Mouse (Mus musculus) monocyte, adult 5-6 weeks (primary cell): Measurements from ENCODE around the gene Lrig2. TPM values are rescaled to one million over a fixed set of nuclear protein-coding genes. Genes with fewer than 3 reads are reported as not detected.
"Not testable (repeated sequence)": the region's sequence is repeated elsewhere in the genome, so short reads cannot be mapped to it uniquely, and the experiment has no call there.

Source experiments
- ATAC-seq: fragments of 153-309, 156-312 bp; replicated peaks from 2 replicates; pipeline ENCODE4 v1.8.0; 2017; ENCODE audit warnings: mild to moderate bottlenecking; ENCODE audit not compliant: low TSS enrichment, insufficient number of reproducible peaks, severe bottlenecking, poor library complexity, low FRiP score
- total RNA-seq: library from RNA; stranded (forward); fragments of 200-1000, 200-491, 200-594 nt; gene quantifications from 3 replicates; pipeline ENCODE4 v1.2.3, GENCODE M21; 2017

Gene Lrig2
- total RNA-seq, 1 experiment from 2014 or later = 25.6 TPM

GRCm38 (mm10) chr3:104441870-104442283 is 69.8 kb downstream of the Lrig2 start:
- peak; percentile 95 for ATAC-seq

- no peak for ATAC-seq
Measured at GRCm38 (mm10) chr3:104441435-104441834, 70.3 kb downstream of the Lrig2 start.

- ATAC-seq = no peak
Measured at GRCm38 (mm10) chr3:104438777-104439176, 72.9 kb downstream of the Lrig2 start.

GRCm38 (mm10) chr3:104437576-104437975 is 74.1 kb downstream of the Lrig2 start:
- no peak for ATAC-seq

- no peak for ATAC-seq
Measured at GRCm38 (mm10) chr3:104435947-104436346, 75.8 kb downstream of the Lrig2 start.

- ATAC-seq = no peak
Measured at GRCm38 (mm10) chr3:104434246-104434696, 77.4 kb downstream of the Lrig2 start.

GRCm38 (mm10) chr3:104432651-104433050 is 79.1 kb downstream of the Lrig2 start:
- ATAC-seq = no peak

GRCm38 (mm10) chr3:104431848-104432159 is 79.9 kb downstream of the Lrig2 start:
- ATAC-seq = no peak

GRCm38 (mm10) chr3:104431156-104431847 is 80.4 kb downstream of the Lrig2 start:
- ATAC-seq = no peak

GRCm38 (mm10) chr3:104427354-104427753 is 84.4 kb downstream of the Lrig2 start:
- not testable (repeated sequence) for ATAC-seq

GRCm38 (mm10) chr3:104424346-104424745 is 87.4 kb downstream of the Lrig2 start:
- no peak for ATAC-seq

- ATAC-seq = no peak
Measured at GRCm38 (mm10) chr3:104420929-104421328, 90.8 kb downstream of the Lrig2 start.

GRCm38 (mm10) chr3:104419990-104420389 is 91.7 kb downstream of the Lrig2 start:
- ATAC-seq = no peak

- ATAC-seq = no peak
Measured at GRCm38 (mm10) chr3:104416806-104417205, 94.9 kb downstream of the Lrig2 start.

- ATAC-seq = no peak
Measured at GRCm38 (mm10) chr3:104412482-104412881, 99.2 kb downstream of the Lrig2 start.

- ATAC-seq = no peak
Measured at GRCm38 (mm10) chr3:104407506-104407905, 104.2 kb downstream of the Lrig2 start.

- 0 out of 2 replicates have a peak, but pooled peaks have one; percentile 36 for ATAC-seq
Measured at GRCm38 (mm10) chr3:104403582-104403981, 108.1 kb downstream of the Lrig2 start.

- ATAC-seq = no peak
Measured at GRCm38 (mm10) chr3:104401176-104401575, 110.5 kb downstream of the Lrig2 start.

- no peak for ATAC-seq
Measured at GRCm38 (mm10) chr3:104400126-104400525, 111.6 kb downstream of the Lrig2 start.

GRCm38 (mm10) chr3:104399296-104400045 is 112.2 kb downstream of the Lrig2 start:
- no peak for ATAC-seq
